Mouse (Mus musculus): ENCODE data around the gene Clmn. TPM values are rescaled to one million over a fixed set of nuclear protein-coding genes. Genes with fewer than 3 reads are reported as not detected.
A peak's percentile ranks its signal among the peaks of the same experiment; 100 is the strongest.

Clmn gene
- polyA plus RNA-seq, 1 experiment, result 6.1 TPM

DNA sequence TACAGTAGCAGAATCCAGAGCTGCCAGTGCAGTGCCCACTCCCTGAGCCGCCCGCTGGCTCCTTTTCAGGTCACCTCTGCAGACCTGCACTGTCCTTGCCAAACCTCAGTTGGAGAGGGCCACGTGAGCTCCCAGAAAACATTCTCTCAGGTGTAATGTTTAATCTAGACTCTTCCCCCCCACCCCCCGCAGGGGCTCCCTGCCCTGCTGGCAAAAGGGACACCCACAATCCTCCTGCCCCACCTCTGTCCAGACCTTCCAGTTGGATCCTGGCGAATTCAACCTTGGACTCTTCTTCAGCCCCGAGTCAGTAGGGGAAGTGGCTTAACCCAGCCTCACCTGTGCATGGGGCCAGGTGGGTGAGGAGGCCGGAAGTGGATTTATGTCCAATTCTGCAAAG is 1.2 kb downstream of the Clmn start:
- WGBS, result 63% methylated on average over 7 of the region's 7 CpGs
- TF ChIP-seq CTCF (IDR thresholded peaks at IDR 0.05; ENCODE audit: insufficient read depth, low read length), result no peak
- Histone ChIP-seq H3K4me1 (ENCODE audit: control insufficient read depth, insufficient read depth, low read length) (peaks cover 3% of the 10 kb centered on the region), H3K4me3 (replicated peaks; ENCODE audit: extremely low read depth, low read depth, low read length) (peak overlapping the region; percentile 26)
- peak; percentile 44 for DNase-seq

GRCm38 (mm10) chr12:104859140-104859539 is 5.7 kb downstream of the Clmn start:
- 60% methylated on average over 7 of the region's 7 CpGs for WGBS
- H3K4me3 ChIP-seq (replicated peaks; ENCODE audit: extremely low read depth, low read depth, low read length), result no peak overlapping the region
- DNase-seq, result no peak
- TF ChIP-seq CTCF (IDR thresholded peaks at IDR 0.05; ENCODE audit: insufficient read depth, low read length), result no peak
- TF ChIP-seq POLR2A (IDR thresholded peaks at IDR 0.05; ENCODE audit: borderline replicate concordance, extremely low read depth, low read depth, low read length), result no peak
- no peaks in the 10 kb centered on the region; the same call in 1 of the 2 replicates for H3K4me1 ChIP-seq (ENCODE audit: control insufficient read depth, insufficient read depth, low read length)

GRCm38 (mm10) chr12:104858732-104859131 is 6.1 kb downstream of the Clmn start:
- DNase-seq, result no peak
- no peak overlapping the region for H3K4me3 ChIP-seq (replicated peaks; ENCODE audit: extremely low read depth, low read depth, low read length)
- TF ChIP-seq POLR2A (IDR thresholded peaks at IDR 0.05; ENCODE audit: borderline replicate concordance, extremely low read depth, low read depth, low read length) (no peak), CTCF (IDR thresholded peaks at IDR 0.05; ENCODE audit: insufficient read depth, low read length) (no peak)
- WGBS, result 60% methylated on average over 5 of the region's 5 CpGs
- no peaks in the 10 kb centered on the region; the same call in 1 of the 2 replicates for H3K4me1 ChIP-seq (ENCODE audit: control insufficient read depth, insufficient read depth, low read length)

GRCm38 (mm10) chr12:104857614-104858013 is 7.3 kb downstream of the Clmn start:
- 71% methylated on average over 10 of the region's 10 CpGs for WGBS
- H3K4me1 ChIP-seq (ENCODE audit: control insufficient read depth, insufficient read depth, low read length), result no peaks in the 10 kb centered on the region; the same call in 1 of the 2 replicates
- DNase-seq, result no peak
- no peak for TF ChIP-seq CTCF (IDR thresholded peaks at IDR 0.05; ENCODE audit: insufficient read depth, low read length)
- TF ChIP-seq POLR2A (IDR thresholded peaks at IDR 0.05; ENCODE audit: borderline replicate concordance, extremely low read depth, low read depth, low read length), result no peak
- H3K4me3 ChIP-seq (replicated peaks; ENCODE audit: extremely low read depth, low read depth, low read length), result no peak overlapping the region

DNA sequence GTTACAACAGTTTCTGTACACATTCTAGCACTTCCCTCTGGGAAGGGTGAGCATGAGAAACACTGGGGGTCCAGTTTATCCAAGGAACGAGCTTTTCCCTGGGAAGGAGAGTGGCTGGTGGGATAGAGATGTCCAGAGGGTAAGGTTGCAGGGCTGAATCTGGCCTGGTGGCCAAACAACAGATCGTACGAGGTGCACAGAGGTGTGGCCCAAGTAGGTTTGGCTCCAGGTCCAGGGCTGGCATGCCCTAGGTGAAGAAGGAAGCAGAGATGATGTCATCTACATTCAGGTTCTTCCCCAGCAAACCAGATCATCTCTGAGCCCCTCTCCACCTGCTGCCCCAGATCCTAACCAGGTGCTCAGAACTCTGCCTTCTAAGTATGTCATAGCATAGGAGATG is 8.3 kb downstream of the Clmn start:
- TF ChIP-seq CTCF (IDR thresholded peaks at IDR 0.05; ENCODE audit: insufficient read depth, low read length), result no peak
- no peak for TF ChIP-seq POLR2A (IDR thresholded peaks at IDR 0.05; ENCODE audit: borderline replicate concordance, extremely low read depth, low read depth, low read length)
- Histone ChIP-seq H3K4me3 (replicated peaks; ENCODE audit: extremely low read depth, low read depth, low read length) (no peak overlapping the region), H3K4me1 (ENCODE audit: control insufficient read depth, insufficient read depth, low read length) (no peaks in the 10 kb centered on the region; the same call in 1 of the 2 replicates)
- WGBS, result 50% methylated on average over 3 of the region's 3 CpGs
- DNase-seq, result no peak

DNA sequence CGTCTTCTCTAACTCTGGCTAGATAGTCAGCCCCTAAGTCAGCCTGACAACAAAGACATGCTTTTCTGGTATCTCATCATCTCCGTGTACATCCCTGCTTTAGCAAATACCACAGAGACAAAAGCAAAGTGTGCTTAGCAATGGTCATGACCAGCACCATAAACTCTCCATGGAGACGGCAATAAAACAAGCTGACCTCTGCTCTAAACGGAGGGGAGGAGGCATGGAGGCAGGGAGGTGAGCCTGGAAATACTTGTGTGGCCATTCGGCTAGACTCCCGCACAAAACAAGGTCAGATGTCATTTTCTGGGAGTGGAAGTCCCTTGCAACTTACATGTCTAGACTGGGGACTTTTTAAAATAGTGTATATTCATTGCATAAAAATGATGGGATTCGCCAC is 9.3 kb downstream of the Clmn start:
- WGBS, result 78% methylated on average over 7 of the region's 7 CpGs
- TF ChIP-seq POLR2A (IDR thresholded peaks at IDR 0.05; ENCODE audit: borderline replicate concordance, extremely low read depth, low read depth, low read length) (no peak), CTCF (IDR thresholded peaks at IDR 0.05; ENCODE audit: insufficient read depth, low read length) (no peak)
- Histone ChIP-seq H3K4me1 (ENCODE audit: control insufficient read depth, insufficient read depth, low read length) (no peaks in the 10 kb centered on the region; the same call in 1 of the 2 replicates), H3K4me3 (replicated peaks; ENCODE audit: extremely low read depth, low read depth, low read length) (no peak overlapping the region)
- DNase-seq, result no peak

- no peak overlapping the region for H3K4me3 ChIP-seq (replicated peaks; ENCODE audit: extremely low read depth, low read depth, low read length)
- TF ChIP-seq CTCF (IDR thresholded peaks at IDR 0.05; ENCODE audit: insufficient read depth, low read length), result no peak
- no peak for TF ChIP-seq POLR2A (IDR thresholded peaks at IDR 0.05; ENCODE audit: borderline replicate concordance, extremely low read depth, low read depth, low read length)
- no peak for DNase-seq
- H3K4me1 ChIP-seq (ENCODE audit: control insufficient read depth, insufficient read depth, low read length), result no peaks in the 10 kb centered on the region; the same call in 1 of the 2 replicates
- WGBS, result 76% methylated on average over 2 of the region's 2 CpGs
These were observed 10.1 kb downstream of the Clmn start for GRCm38 (mm10) chr12:104854826-104855225.

DNA sequence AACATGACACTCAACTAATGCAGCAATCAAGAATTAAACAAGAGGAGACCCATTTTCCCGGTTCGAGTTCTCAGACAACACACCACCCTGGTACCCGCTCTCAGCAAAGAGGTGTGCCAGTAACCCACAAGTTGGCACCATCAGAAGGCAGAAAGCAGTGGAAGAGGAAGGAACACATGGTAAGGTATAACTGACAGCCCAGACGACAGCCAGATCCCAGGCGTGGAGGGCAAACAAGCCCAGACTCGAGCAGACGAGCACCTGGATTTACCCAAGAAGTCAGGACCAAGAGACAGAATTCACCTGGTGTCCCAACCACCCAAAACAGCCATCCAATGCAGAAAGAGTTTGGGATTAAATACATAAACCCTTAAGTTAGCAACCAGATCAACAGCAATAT is 11.5 kb downstream of the Clmn start:
- DNase-seq, result no peak
- Histone ChIP-seq H3K4me3 (replicated peaks; ENCODE audit: extremely low read depth, low read depth, low read length) (no peak overlapping the region), H3K4me1 (ENCODE audit: control insufficient read depth, insufficient read depth, low read length) (no peaks in the 10 kb centered on the region)
- WGBS, result 72% methylated on average over 7 of the region's 7 CpGs
- TF ChIP-seq POLR2A (IDR thresholded peaks at IDR 0.05; ENCODE audit: borderline replicate concordance, extremely low read depth, low read depth, low read length), result no peak
- no peak for TF ChIP-seq CTCF (IDR thresholded peaks at IDR 0.05; ENCODE audit: insufficient read depth, low read length)

GRCm38 (mm10) chr12:104851711-104852508 is 13.0 kb downstream of the Clmn start:
- DNase-seq, result no peak
- no peak overlapping the region for H3K4me3 ChIP-seq (replicated peaks; ENCODE audit: extremely low read depth, low read depth, low read length)
- H3K4me1 ChIP-seq (ENCODE audit: control insufficient read depth, insufficient read depth, low read length), result no peaks in the 10 kb centered on the region
- no peak for TF ChIP-seq POLR2A (IDR thresholded peaks at IDR 0.05; ENCODE audit: borderline replicate concordance, extremely low read depth, low read depth, low read length)
- TF ChIP-seq CTCF (IDR thresholded peaks at IDR 0.05; ENCODE audit: insufficient read depth, low read length), result no peak
- WGBS, result 30% methylated on average over 16 of the region's 16 CpGs

- WGBS, result 61% methylated on average over 7 of the region's 7 CpGs
- no peak for DNase-seq
- Histone ChIP-seq H3K4me3 (replicated peaks; ENCODE audit: extremely low read depth, low read depth, low read length) (no peak overlapping the region), H3K4me1 (ENCODE audit: control insufficient read depth, insufficient read depth, low read length) (no peaks in the 10 kb centered on the region)
- TF ChIP-seq CTCF (IDR thresholded peaks at IDR 0.05; ENCODE audit: insufficient read depth, low read length) (no peak), POLR2A (IDR thresholded peaks at IDR 0.05; ENCODE audit: borderline replicate concordance, extremely low read depth, low read depth, low read length) (no peak)
These were observed 14.8 kb downstream of the Clmn start for GRCm38 (mm10) chr12:104850119-104850518.

Measured in lung, adult 2 months (tissue).